In genomic region chr1:24700241-24700640, GRCm38 (mm10) we compare ENCODE assay signal across 16 mouse cellular contexts. TPM values are rescaled to one million over a fixed set of nuclear protein-coding genes. Genes with fewer than 3 reads are reported as not detected.
DNase-seq lines count a peak whose midpoint lies in the region; ATAC-seq lines count a peak whose summit lies in the region.
"Had no signal": no experiment of that assay in that cellular context is flagged by ENCODE, and none has a peak within 500 bp of the region (broad histone marks: within the 10 kb centered on the region; RNA-seq: fewer than 3 reads in every experiment).

No protein-coding gene starts in this region.

- no peak overlapping the region for H3K27ac ChIP-seq in embryonic facial prominence, embryonic 14.5 days (replicated peaks; ENCODE audit: low read depth, low read length)
- no peak overlapping the region for H3K27ac ChIP-seq in embryonic facial prominence, embryonic 10.5 days (replicated peaks)
- no peak overlapping the region for H3K27ac ChIP-seq in kidney, embryonic 14.5 days (ENCODE audit: low read depth, low read length)
- no peak overlapping the region for H3K27ac ChIP-seq in midbrain, embryonic 11.5 days (ENCODE audit: low read depth, low read length)
- H3K27ac ChIP-seq in midbrain, embryonic 16.5 days (ENCODE audit: low read length), result no peak overlapping the region
- H3K27ac ChIP-seq: forebrain, embryonic 12.5 days; heart, embryonic 15.5 days; hindbrain, embryonic 10.5 days; limb, embryonic 13.5 days; neural tube, embryonic 12.5 days; stomach, postnatal 0 days had no signal

- 82% methylated on average over 5 of the region's 5 CpGs for WGBS in embryonic facial prominence, embryonic 14.5 days
- WGBS in embryonic facial prominence, embryonic 10.5 days, result 93% methylated on average over 5 of the region's 5 CpGs
- 74% methylated on average over 5 of the region's 5 CpGs for WGBS in kidney, embryonic 14.5 days
- WGBS in midbrain, embryonic 11.5 days, result 90% methylated on average over 5 of the region's 5 CpGs
- 93% methylated on average over 5 of the region's 5 CpGs for WGBS in midbrain, embryonic 16.5 days

- H3K4me1 ChIP-seq in embryonic facial prominence, embryonic 14.5 days (ENCODE audit: control insufficient read depth, insufficient read depth, low read length), result peaks cover 5% of the 10 kb centered on the region; the same call in 1 of the 2 replicates
- H3K4me1 ChIP-seq in embryonic facial prominence, embryonic 10.5 days, result peaks cover 6% of the 10 kb centered on the region
- no peaks in the 10 kb centered on the region; the same call in 1 of the 2 replicates for H3K4me1 ChIP-seq in kidney, embryonic 14.5 days (ENCODE audit: control insufficient read depth, insufficient read depth, low read length)
- peaks cover 3% of the 10 kb centered on the region; the same call in 1 of the 2 replicates for H3K4me1 ChIP-seq in midbrain, embryonic 11.5 days (ENCODE audit: control insufficient read depth, insufficient read depth, low read length)
- H3K4me1 ChIP-seq in midbrain, embryonic 16.5 days (ENCODE audit: control insufficient read depth, insufficient read depth, low read length), result 0 out of 2 replicates have a peak, but pooled peaks cover 2% of the 10 kb centered on the region
- H3K4me1 ChIP-seq: forebrain, embryonic 12.5 days; neural tube, embryonic 12.5 days had no signal

- DNase-seq in embryonic facial prominence, embryonic 14.5 days (ENCODE audit: low spot score), result peak; percentile 23
- no peak for DNase-seq in embryonic facial prominence, embryonic 10.5 days (ENCODE audit: low spot score)
- peak; percentile 40 to 41 for DNase-seq in kidney, adult 8-10 months
- peak; percentile 72 for DNase-seq in midbrain, embryonic 11.5 days (ENCODE audit: low spot score, missing footprints)
- DNase-seq in adrenal gland, adult 18-20 months (ENCODE audit: low spot score in 2 of 2), result no peak
- DNase-seq in B cell, adult 2 months, result no peak
- DNase-seq: cerebellum, postnatal 10 days; embryo, embryonic 11 days had no signal

- no peak overlapping the region for H3K9ac ChIP-seq in embryonic facial prominence, embryonic 14.5 days (ENCODE audit: low read depth, low read length)
- no peak overlapping the region for H3K9ac ChIP-seq in kidney, embryonic 14.5 days (ENCODE audit: low read depth, low read length)
- H3K9ac ChIP-seq in midbrain, embryonic 11.5 days (ENCODE audit: low read length), result no peak overlapping the region
- no peak overlapping the region for H3K9ac ChIP-seq in midbrain, embryonic 16.5 days (ENCODE audit: low read depth, low read length)
- H3K9ac ChIP-seq: forebrain, embryonic 12.5 days; heart, embryonic 15.5 days; limb, embryonic 13.5 days; neural tube, embryonic 12.5 days had no signal

- peak; percentile 50; the same call in 1 of the 2 replicates for ATAC-seq in embryonic facial prominence, embryonic 14.5 days (ENCODE audit: low read depth)
- no peak for ATAC-seq in kidney, embryonic 14.5 days (ENCODE audit: low FRiP score, low TSS enrichment)
- no peak for ATAC-seq in midbrain, embryonic 11.5 days (ENCODE audit: low FRiP score)
- ATAC-seq in midbrain, embryonic 16.5 days, result no peak

- no peak overlapping the region for H3K4me3 ChIP-seq in embryonic facial prominence, embryonic 14.5 days (ENCODE audit: low read depth, low read length)
- H3K4me3 ChIP-seq in embryonic facial prominence, embryonic 10.5 days, result no peak overlapping the region
- no peak overlapping the region for H3K4me3 ChIP-seq in kidney, embryonic 14.5 days (ENCODE audit: low read length)
- H3K4me3 ChIP-seq in midbrain, embryonic 11.5 days (ENCODE audit: low read depth, low read length), result no peak overlapping the region
- H3K4me3 ChIP-seq in midbrain, embryonic 16.5 days (ENCODE audit: low read depth, low read length), result no peak overlapping the region
- H3K4me3 ChIP-seq: forebrain, embryonic 12.5 days; heart, embryonic 15.5 days; hindbrain, embryonic 10.5 days; limb, embryonic 13.5 days; neural tube, embryonic 12.5 days had no signal

- H3K36me3 ChIP-seq in embryonic facial prominence, embryonic 14.5 days (ENCODE audit: control insufficient read depth, insufficient read depth, low read length), result peaks cover 5% of the 10 kb centered on the region
- 0 out of 2 replicates have a peak, but pooled peaks cover 3% of the 10 kb centered on the region for H3K36me3 ChIP-seq in embryonic facial prominence, embryonic 10.5 days (replicated peaks)
- no peaks in the 10 kb centered on the region for H3K36me3 ChIP-seq in kidney, embryonic 14.5 days (ENCODE audit: control insufficient read depth, insufficient read depth, low read length)
- no peaks in the 10 kb centered on the region for H3K36me3 ChIP-seq in midbrain, embryonic 11.5 days (ENCODE audit: control insufficient read depth, insufficient read depth, low read length)
- no peaks in the 10 kb centered on the region; the same call in 1 of the 2 replicates for H3K36me3 ChIP-seq in midbrain, embryonic 16.5 days (ENCODE audit: control insufficient read depth, insufficient read depth, low read length)
- H3K36me3 ChIP-seq: forebrain, embryonic 12.5 days; heart, embryonic 15.5 days; neural tube, embryonic 12.5 days had no signal

- no peaks in the 10 kb centered on the region for H3K9me3 ChIP-seq in embryonic facial prominence, embryonic 14.5 days (ENCODE audit: control insufficient read depth, low read length)
- H3K9me3 ChIP-seq in embryonic facial prominence, embryonic 10.5 days, result no peaks in the 10 kb centered on the region
- no peaks in the 10 kb centered on the region for H3K9me3 ChIP-seq in kidney, embryonic 14.5 days (ENCODE audit: control insufficient read depth, low read length)
- H3K9me3 ChIP-seq in midbrain, embryonic 11.5 days (ENCODE audit: control insufficient read depth, low read length), result no peaks in the 10 kb centered on the region
- no peaks in the 10 kb centered on the region for H3K9me3 ChIP-seq in midbrain, embryonic 16.5 days (replicated peaks; ENCODE audit: control insufficient read depth, low read length, poor library complexity, severe bottlenecking)
- H3K9me3 ChIP-seq: forebrain, embryonic 12.5 days; heart, embryonic 15.5 days; hindbrain, embryonic 10.5 days; limb, embryonic 13.5 days; neural tube, embryonic 12.5 days had no signal

- no peaks in the 10 kb centered on the region for H3K27me3 ChIP-seq in embryonic facial prominence, embryonic 14.5 days (replicated peaks; ENCODE audit: control insufficient read depth, insufficient read depth, low read length)
- no peaks in the 10 kb centered on the region for H3K27me3 ChIP-seq in embryonic facial prominence, embryonic 10.5 days (replicated peaks; ENCODE audit: low read depth, poor library complexity, severe bottlenecking)
- H3K27me3 ChIP-seq in kidney, embryonic 14.5 days (ENCODE audit: control insufficient read depth, insufficient read depth, low read length), result no peaks in the 10 kb centered on the region
- no peaks in the 10 kb centered on the region for H3K27me3 ChIP-seq in midbrain, embryonic 11.5 days (ENCODE audit: control insufficient read depth, insufficient read depth, low read length)
- H3K27me3 ChIP-seq in midbrain, embryonic 16.5 days (ENCODE audit: control insufficient read depth, insufficient read depth, low read depth, low read length), result no peaks in the 10 kb centered on the region
- H3K27me3 ChIP-seq: forebrain, embryonic 12.5 days; heart, embryonic 15.5 days; limb, embryonic 13.5 days; neural tube, embryonic 12.5 days had no signal

- H3K4me2 ChIP-seq in embryonic facial prominence, embryonic 14.5 days (ENCODE audit: low read depth, low read length), result no peak overlapping the region
- no peak overlapping the region for H3K4me2 ChIP-seq in kidney, embryonic 14.5 days (replicated peaks; ENCODE audit: low read depth, low read length)
- H3K4me2 ChIP-seq in midbrain, embryonic 11.5 days, result no peak overlapping the region
- no peak overlapping the region for H3K4me2 ChIP-seq in midbrain, embryonic 16.5 days (ENCODE audit: low read length)
- H3K4me2 ChIP-seq: forebrain, embryonic 12.5 days; heart, embryonic 15.5 days; limb, embryonic 13.5 days; neural tube, embryonic 12.5 days had no signal

RNA-seq across cellular contexts. Expression of gene Lmbrd1, which starts 21.8 kb away (rescaled TPM):
- 27.1 and 30.3 TPM in 2 replicates for polyA plus RNA-seq in embryonic facial prominence, embryonic 14.5 days (2014; fragmentation: Nextera tagmentation; extraction: Ambion mirVana)
- polyA plus RNA-seq in embryonic facial prominence, embryonic 10.5 days (2016; fragmentation: Nextera tagmentation; extraction: Ambion mirVana), result 21.2 and 21.3 TPM in 2 replicates
- 22.4 and 26.8 TPM in 2 replicates for polyA plus RNA-seq in kidney, embryonic 14.5 days (2014; fragmentation: Nextera tagmentation; extraction: Ambion mirVana)
- 29.0 and 30.6 TPM in 2 replicates for polyA plus RNA-seq in midbrain, embryonic 11.5 days (2014; fragmentation: Nextera tagmentation; extraction: Ambion mirVana)
- polyA plus RNA-seq in midbrain, embryonic 16.5 days (2015; fragmentation: Nextera tagmentation; extraction: Ambion mirVana), result 53.1 and 57.2 TPM in 2 replicates
- 10 to 100 TPM; 78.3 to 80.4 TPM for total RNA-seq in adrenal gland, adult 18-20 months (2021)

Comparison
In these comparisons a context has a peak if more than half of its experiments do, and no peak if none do; other contexts are left out.
1. DNase-seq: peak in embryonic facial prominence, embryonic 14.5 days (single experiment), kidney, adult 8-10 months (2 of 2) and midbrain, embryonic 11.5 days (single experiment); none in embryonic facial prominence, embryonic 10.5 days (single experiment), adrenal gland, adult 18-20 months (0 of 2) and B cell, adult 2 months (0 of 2).